Mouse (Mus musculus): ENCODE data around the gene Snap47. TPM values are rescaled to one million over a fixed set of nuclear protein-coding genes. Genes with fewer than 3 reads are reported as not detected.

Snap47 gene
- polyA plus RNA-seq, 1 experiment from 2014 or later = 239 TPM

DNA sequence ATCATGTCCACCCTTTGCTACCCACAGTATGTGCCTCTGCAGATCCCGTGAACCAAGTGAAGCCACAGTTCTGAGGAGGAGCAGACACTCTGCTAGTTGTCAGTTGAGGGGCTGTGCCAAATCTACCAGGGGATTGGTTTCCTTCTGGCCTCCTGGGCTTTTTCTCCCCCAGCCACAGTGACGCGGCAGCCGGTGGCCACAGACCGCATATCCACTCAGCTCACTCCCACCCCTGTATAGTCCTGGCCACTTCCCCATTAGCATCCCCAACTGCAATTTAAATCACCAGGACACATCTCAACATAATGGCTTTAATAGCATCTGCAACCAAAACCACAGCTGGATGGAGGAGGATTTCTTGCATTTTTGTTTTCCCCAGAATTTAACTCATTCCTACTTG, 32.3 kb downstream of the Snap47 start:
- 88% methylated on average over 5 of the region's 5 CpGs for WGBS
- Histone ChIP-seq H3K4me3 (no peak overlapping the region), H3K36me3 (ENCODE audit: poor library complexity, severe bottlenecking) (peaks cover 87% of the 10 kb centered on the region), H3K9me3 (replicated peaks) (no peaks in the 10 kb centered on the region), H3K27me3 (no peaks in the 10 kb centered on the region), H3K27ac (no peak overlapping the region), H3K4me1 (no peaks in the 10 kb centered on the region), H3K9ac (no peak overlapping the region), H3K4me2 (no peak overlapping the region)
- ATAC-seq = no peak

DNA sequence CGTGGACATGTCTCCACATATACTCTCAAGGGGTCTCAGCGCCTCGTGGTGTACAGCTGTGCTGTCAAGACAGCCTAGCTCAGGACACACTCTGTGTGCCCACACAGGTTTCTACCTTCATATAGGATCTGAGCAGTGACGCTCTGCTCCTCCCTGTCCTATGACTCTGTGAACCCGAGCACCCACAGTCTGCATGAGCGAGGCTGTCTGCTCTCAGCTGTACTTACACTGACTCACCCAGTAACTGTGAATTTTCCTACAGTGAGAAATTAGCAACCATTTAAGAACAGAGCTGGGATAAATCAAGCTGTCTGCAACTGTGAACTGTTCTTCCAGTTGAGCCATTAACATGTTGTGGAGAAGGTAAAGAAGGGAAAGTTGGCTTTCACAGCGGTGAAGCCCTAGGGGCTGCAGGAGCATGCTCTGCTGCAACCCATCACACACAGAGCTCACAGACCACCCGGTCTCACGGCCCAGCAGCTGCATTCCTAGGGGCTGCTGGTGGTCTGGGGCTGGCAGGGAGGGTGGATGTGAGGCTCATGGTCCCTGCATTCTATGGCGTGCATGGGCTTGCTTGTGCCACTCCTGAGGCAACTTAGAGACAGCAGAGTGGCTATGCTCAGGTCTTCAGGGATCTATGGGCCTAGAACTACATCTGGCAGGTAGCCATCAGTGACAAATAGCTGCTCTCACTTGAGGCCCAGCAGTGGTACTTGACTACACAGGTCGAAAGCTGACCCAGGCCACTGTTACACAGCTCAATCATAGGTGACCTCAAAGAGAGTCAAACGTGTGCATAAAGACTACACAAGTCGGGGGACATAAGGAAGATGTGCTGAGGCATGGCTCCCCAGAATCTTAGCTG, 37.8 kb downstream of the Snap47 start:
- no peak for ATAC-seq
- 86% methylated on average over 13 of the region's 13 CpGs for WGBS
- no peaks in the 10 kb centered on the region for H3K27me3 ChIP-seq
- no peak overlapping the region for H3K4me2 ChIP-seq
- H3K36me3 ChIP-seq (ENCODE audit: poor library complexity, severe bottlenecking) = peaks cover 58% of the 10 kb centered on the region
- H3K4me3 ChIP-seq = no peak overlapping the region
- peaks cover 10% of the 10 kb centered on the region for H3K4me1 ChIP-seq
- H3K27ac ChIP-seq = 0 out of 2 replicates have a peak overlapping the region, but pooled peaks have one; percentile 48
- no peaks in the 10 kb centered on the region for H3K9me3 ChIP-seq (replicated peaks)
- no peak overlapping the region for H3K9ac ChIP-seq

DNA sequence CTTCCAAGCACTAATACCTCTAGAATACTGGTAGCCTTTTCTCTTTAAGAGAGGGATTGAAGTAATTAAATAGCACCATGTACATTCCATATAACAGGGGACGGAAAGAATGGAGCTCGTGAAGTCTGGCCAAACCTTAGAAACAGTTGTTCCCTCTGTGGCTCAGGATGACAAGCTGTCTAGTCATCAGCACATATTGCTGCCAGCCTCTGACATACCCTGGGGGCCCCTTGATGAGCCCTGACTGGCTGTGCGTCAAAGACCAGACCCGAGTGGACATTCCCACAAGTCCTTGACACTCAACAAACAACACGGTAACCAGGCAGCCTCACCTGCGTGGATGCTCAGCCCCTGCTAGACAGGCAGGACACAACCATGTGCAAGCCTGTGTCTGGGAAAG, 38.9 kb downstream of the Snap47 start:
- no peak overlapping the region for H3K4me2 ChIP-seq
- 58% methylated on average over 6 of the region's 6 CpGs for WGBS
- H3K9ac ChIP-seq = no peak overlapping the region
- no peak overlapping the region for H3K4me3 ChIP-seq
- peaks cover 61% of the 10 kb centered on the region for H3K36me3 ChIP-seq (ENCODE audit: poor library complexity, severe bottlenecking)
- H3K9me3 ChIP-seq (replicated peaks) = no peaks in the 10 kb centered on the region
- H3K27ac ChIP-seq = peak overlapping the region; percentile 48; the same call in 1 of the 2 replicates
- no peaks in the 10 kb centered on the region for H3K27me3 ChIP-seq
- H3K4me1 ChIP-seq = peaks cover 10% of the 10 kb centered on the region
- no peak for ATAC-seq

DNA sequence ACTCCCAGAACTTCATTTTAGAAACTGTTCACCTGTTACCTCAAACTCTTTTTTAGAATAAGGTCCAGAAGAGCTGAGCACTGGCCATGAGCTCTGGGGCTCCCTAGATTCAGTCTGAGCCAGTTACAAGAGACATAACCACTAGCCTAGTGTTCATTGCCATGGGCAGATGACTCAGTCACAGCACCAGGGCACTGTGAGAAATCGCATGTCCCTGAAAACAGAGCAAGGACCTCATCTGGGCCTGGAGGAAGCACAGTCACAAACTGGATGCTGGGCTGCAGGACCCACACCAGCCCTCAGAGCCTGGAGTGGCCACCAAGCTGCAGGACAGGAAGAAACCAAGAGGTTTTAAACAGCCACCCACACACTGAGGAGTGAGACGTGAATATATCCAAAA, 40.1 kb downstream of the Snap47 start:
- H3K27me3 ChIP-seq = no peaks in the 10 kb centered on the region
- no peak overlapping the region for H3K9ac ChIP-seq
- H3K9me3 ChIP-seq (replicated peaks) = no peaks in the 10 kb centered on the region
- no peak overlapping the region for H3K4me3 ChIP-seq
- H3K27ac ChIP-seq = no peak overlapping the region
- WGBS = 88% methylated on average over 2 of the region's 2 CpGs
- H3K4me2 ChIP-seq = no peak overlapping the region
- H3K4me1 ChIP-seq = peaks cover 10% of the 10 kb centered on the region
- no peak for ATAC-seq
- H3K36me3 ChIP-seq (ENCODE audit: poor library complexity, severe bottlenecking) = peaks cover 65% of the 10 kb centered on the region

DNA sequence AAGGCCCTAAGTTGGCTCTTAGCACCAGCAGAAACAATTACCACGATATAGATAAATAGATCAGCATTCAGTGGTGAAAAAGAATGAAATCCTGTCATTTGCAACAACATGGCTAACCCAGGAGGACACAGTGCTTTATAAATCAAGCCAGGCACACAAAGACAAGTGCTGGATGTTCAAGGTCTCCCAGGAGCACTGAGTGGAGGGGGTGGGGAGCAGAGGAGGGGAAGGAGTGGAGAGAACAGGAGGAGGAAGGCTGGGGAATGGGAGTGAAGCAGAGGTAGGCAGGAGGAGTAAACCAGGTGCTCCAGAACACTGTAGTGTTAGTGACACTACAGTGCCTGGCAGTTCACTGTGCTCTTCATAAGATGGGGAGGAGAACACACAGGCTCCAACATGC, 45.2 kb downstream of the Snap47 start:
- Histone ChIP-seq H3K27ac (no peak overlapping the region), H3K4me2 (no peak overlapping the region), H3K9me3 (replicated peaks) (no peaks in the 10 kb centered on the region), H3K4me1 (no peaks in the 10 kb centered on the region), H3K9ac (no peak overlapping the region), H3K36me3 (ENCODE audit: poor library complexity, severe bottlenecking) (peaks cover 66% of the 10 kb centered on the region), H3K4me3 (no peak overlapping the region), H3K27me3 (no peaks in the 10 kb centered on the region)
- 81% methylated on average over 1 of the region's 1 CpGs for WGBS
- no peak for ATAC-seq

DNA sequence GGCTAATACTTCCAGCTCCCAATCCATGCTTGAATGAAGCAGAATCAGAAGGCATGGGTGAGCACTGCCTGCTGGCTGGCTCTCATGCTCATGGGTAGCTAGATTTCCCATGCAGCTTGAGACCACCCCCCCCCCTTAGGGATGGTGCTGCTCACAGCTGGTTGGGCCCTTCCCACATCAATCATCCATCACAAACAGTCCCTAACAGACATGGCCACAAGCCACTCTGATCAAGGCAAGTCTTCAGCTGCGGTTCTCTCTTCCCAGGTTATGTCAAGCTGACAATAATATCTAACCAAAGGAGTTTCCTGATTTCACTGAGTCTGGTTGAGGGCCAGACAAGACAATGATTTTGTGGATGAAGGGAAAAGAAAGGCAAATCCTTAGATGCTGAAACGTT, 50.1 kb downstream of the Snap47 start:
- no peak overlapping the region for H3K27ac ChIP-seq
- no peak for ATAC-seq

DNA sequence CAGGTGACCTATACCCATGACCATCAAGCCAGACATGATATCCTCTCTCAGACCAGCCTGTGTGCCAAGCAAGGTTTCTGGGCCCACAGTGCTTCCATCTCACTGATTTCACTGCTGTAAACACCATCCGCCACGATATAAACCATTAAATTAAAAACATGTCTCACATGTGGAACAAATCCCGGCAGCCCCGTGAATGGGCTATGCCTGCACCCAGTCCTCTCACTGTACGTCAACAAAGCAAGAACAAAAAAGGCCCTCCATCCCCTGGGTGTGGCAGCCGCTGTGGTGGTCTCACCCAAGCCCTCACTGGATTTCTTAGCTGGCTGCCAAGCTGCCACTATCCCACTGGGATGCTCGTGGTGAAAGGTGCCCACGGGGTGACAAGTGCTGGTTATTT, 51.2 kb downstream of the Snap47 start:
- Histone ChIP-seq H3K4me3 (no peak overlapping the region), H3K9me3 (replicated peaks) (no peaks in the 10 kb centered on the region), H3K9ac (no peak overlapping the region), H3K36me3 (ENCODE audit: poor library complexity, severe bottlenecking) (peaks cover 18% of the 10 kb centered on the region), H3K4me2 (no peak overlapping the region), H3K27me3 (no peaks in the 10 kb centered on the region), H3K27ac (no peak overlapping the region), H3K4me1 (no peaks in the 10 kb centered on the region)
- WGBS = 77% methylated on average over 8 of the region's 8 CpGs
- no peak for ATAC-seq

More for the DNA sequence above, 50.1 kb downstream of the Snap47 start:
- Histone ChIP-seq H3K9me3 (replicated peaks) (no peaks in the 10 kb centered on the region), H3K27me3 (no peaks in the 10 kb centered on the region), H3K4me2 (no peak overlapping the region), H3K36me3 (ENCODE audit: poor library complexity, severe bottlenecking) (peaks cover 27% of the 10 kb centered on the region), H3K4me3 (no peak overlapping the region), H3K4me1 (no peaks in the 10 kb centered on the region), H3K9ac (no peak overlapping the region)
- WGBS = 81% methylated on average over 2 of the region's 2 CpGs

DNA sequence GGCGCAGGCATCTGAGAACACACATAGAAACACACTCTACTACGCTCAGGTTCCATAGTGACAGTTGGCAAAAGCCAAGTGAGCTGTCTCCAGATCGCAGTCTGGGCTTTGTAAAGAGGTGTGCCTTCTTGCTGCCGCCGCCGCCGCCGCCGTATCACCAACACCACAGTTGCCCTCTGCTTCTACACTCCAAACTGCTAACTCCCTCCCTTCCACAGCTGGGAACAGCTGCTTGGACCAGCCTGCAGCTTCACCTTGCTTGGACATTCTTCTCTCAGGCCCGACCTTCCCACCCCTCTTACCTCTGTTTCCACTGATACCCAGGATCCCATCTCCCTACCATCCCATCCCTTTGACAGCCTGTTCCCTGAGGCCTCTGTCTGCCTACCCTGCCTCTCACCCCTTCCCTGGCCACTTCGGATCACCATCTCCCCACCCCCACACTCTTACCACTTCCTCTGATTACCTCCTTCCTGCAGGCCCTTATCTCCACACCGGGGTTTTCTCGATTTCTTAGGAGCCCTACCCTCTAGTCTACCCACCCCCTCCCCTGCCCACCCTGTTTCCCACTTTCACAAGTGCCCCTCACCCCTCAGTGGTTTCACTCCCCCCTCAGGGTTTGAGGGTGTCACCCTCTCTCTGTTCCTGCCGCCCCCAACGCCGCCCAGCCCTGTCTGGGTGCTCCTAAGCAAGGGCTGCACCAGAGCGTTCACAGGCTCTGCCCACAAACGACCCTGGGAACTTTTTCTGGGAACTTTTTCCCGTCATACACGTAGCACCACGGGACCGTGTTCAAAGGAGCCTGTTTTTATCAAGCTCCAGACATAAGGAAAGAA, 53.2 kb downstream of the Snap47 start:
- no peak overlapping the region for H3K4me3 ChIP-seq
- no peaks in the 10 kb centered on the region for H3K27me3 ChIP-seq
- WGBS = 70% methylated on average over 22 of the region's 22 CpGs
- H3K36me3 ChIP-seq (ENCODE audit: poor library complexity, severe bottlenecking) = peaks cover 5% of the 10 kb centered on the region; the same call in 1 of the 2 replicates
- H3K9ac ChIP-seq = no peak overlapping the region
- no peak for ATAC-seq
- peaks cover 5% of the 10 kb centered on the region for H3K4me1 ChIP-seq
- no peak overlapping the region for H3K4me2 ChIP-seq
- no peaks in the 10 kb centered on the region for H3K9me3 ChIP-seq (replicated peaks)
- H3K27ac ChIP-seq = no peak overlapping the region

DNA sequence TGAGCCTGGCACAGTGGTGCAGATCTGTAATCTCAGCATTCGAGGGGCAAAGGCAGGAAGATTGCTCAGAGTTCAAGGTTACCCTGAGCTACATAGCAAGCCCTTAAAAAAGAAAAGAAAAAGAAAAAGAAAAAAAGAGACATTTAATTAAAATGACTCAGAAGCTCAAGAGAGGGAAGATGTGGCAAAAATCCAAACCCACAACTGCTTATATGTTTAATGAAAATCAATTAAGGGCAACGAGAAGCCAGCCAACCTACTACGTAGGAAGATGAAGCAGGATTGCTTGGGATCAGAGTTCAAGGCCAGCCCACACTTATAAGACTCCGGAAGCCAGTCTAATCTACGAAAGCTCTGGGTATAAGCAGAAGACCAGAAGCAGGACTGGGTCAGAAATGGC, 56.5 kb downstream of the Snap47 start:
- Histone ChIP-seq H3K9ac (no peak overlapping the region), H3K36me3 (ENCODE audit: poor library complexity, severe bottlenecking) (no peaks in the 10 kb centered on the region), H3K27me3 (no peaks in the 10 kb centered on the region), H3K9me3 (replicated peaks) (no peaks in the 10 kb centered on the region), H3K27ac (no peak overlapping the region), H3K4me1 (peaks cover 5% of the 10 kb centered on the region), H3K4me3 (no peak overlapping the region), H3K4me2 (no peak overlapping the region)
- 84% methylated on average over 5 of the region's 5 CpGs for WGBS
- ATAC-seq = no peak

DNA sequence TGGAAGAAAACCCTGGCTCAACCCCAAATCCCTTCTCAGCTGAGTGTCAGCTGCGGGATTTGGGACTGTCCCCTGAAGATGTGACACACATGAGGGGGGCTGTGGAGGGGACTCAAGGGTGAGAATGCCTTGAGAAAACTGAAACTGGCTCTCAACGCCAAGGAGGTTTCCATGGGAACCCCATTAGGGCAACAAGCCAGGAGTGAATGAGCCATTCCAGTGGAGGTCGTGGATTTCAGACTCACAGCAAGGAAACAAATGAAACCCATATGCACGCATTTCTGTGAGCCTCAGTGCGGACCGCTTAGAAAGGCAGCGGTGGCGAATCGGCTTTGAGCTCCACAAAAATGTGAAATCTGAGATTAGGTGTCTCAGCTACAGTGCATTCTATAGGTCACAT, 57.4 kb downstream of the Snap47 start:
- H3K9ac ChIP-seq = no peak overlapping the region
- H3K36me3 ChIP-seq (ENCODE audit: poor library complexity, severe bottlenecking) = no peaks in the 10 kb centered on the region
- peaks cover 5% of the 10 kb centered on the region for H3K4me1 ChIP-seq
- H3K27me3 ChIP-seq = no peaks in the 10 kb centered on the region
- no peak overlapping the region for H3K27ac ChIP-seq
- peak; percentile 45; the same call in 1 of the 2 replicates for ATAC-seq
- WGBS = 38% methylated on average over 9 of the region's 9 CpGs
- no peak overlapping the region for H3K4me3 ChIP-seq
- no peaks in the 10 kb centered on the region for H3K9me3 ChIP-seq (replicated peaks)
- no peak overlapping the region for H3K4me2 ChIP-seq

DNA sequence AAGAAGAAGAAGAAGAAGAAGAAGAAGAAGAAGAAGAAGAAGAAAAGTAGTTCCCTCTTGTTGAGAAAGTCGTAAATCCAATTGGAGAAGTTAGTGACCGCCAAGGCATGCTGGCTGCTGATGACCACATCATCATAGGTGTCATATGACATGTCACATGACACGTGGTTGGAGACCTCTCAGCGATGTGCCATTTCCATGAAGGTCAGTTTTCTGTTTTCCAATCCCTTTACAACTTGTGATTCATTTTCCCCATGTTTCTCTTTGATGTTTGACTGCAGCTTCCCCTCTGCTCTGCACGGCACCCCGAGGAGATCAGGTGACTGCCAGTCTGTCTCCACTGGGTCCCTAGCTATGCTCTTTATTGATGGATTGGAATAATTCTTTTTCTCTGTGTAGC, 58.7 kb downstream of the Snap47 start:
- Histone ChIP-seq H3K9ac (no peak overlapping the region), H3K27me3 (no peaks in the 10 kb centered on the region), H3K4me1 (peaks cover 5% of the 10 kb centered on the region), H3K4me2 (no peak overlapping the region), H3K4me3 (no peak overlapping the region), H3K36me3 (ENCODE audit: poor library complexity, severe bottlenecking) (no peaks in the 10 kb centered on the region), H3K9me3 (replicated peaks) (no peaks in the 10 kb centered on the region), H3K27ac (no peak overlapping the region)
- ATAC-seq = no peak
- 79% methylated on average over 6 of the region's 6 CpGs for WGBS

DNA sequence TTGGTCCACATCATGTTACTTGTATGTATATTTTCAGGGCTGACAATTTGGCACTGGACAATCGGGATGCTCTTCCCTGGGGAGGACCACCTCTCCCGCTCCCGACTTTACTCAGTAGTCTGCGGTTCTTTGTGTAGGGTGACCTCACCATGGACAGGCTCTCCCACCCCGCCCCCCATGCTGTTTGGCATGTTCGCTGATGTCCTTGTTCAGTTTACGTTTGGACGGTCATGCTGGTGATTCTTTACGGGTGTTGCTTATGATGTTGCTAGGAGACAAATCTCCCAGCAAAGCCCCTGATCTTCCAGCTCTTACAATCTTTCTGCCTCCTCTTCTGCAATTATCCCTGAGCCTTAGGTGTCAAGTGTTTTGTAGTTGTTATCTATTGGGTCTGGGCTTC, 60.5 kb downstream of the Snap47 start:
- Histone ChIP-seq H3K4me3 (no peak overlapping the region), H3K9ac (no peak overlapping the region), H3K9me3 (replicated peaks) (no peaks in the 10 kb centered on the region), H3K4me2 (no peak overlapping the region), H3K27me3 (no peaks in the 10 kb centered on the region), H3K4me1 (peaks cover 5% of the 10 kb centered on the region), H3K36me3 (ENCODE audit: poor library complexity, severe bottlenecking) (no peaks in the 10 kb centered on the region), H3K27ac (no peak overlapping the region)
- 69% methylated on average over 9 of the region's 9 CpGs for WGBS
- ATAC-seq = no peak
